Mouse (Mus musculus) ZHBTc4 (cell line): Measurements from ENCODE around the gene Lef1.

Experiments
- DNase-seq: peaks from one replicate; pipeline ENCODE4 v3.0.0-alpha.2; 2011; ENCODE audit warnings: low read depth, low spot score

Gene Lef1

GRCm38 (mm10) chr3:131247447-131247846, 137.2 kb downstream of the Lef1 start:
- peak; percentile 23 for DNase-seq

- peak; percentile 54 for DNase-seq
These were observed 137.6 kb downstream of the Lef1 start for GRCm38 (mm10) chr3:131247851-131248250.

- no peak for DNase-seq
These were observed 138.2 kb downstream of the Lef1 start for GRCm38 (mm10) chr3:131248444-131248843.

GRCm38 (mm10) chr3:131250283-131250682, 140.0 kb downstream of the Lef1 start:
- no peak for DNase-seq

GRCm38 (mm10) chr3:131250978-131251377, 140.7 kb downstream of the Lef1 start:
- no peak for DNase-seq

GRCm38 (mm10) chr3:131251601-131252000, 141.3 kb downstream of the Lef1 start:
- DNase-seq, result no peak

GRCm38 (mm10) chr3:131254991-131255390, 144.7 kb downstream of the Lef1 start:
- no peak for DNase-seq

GRCm38 (mm10) chr3:131255399-131255981, 145.2 kb downstream of the Lef1 start:
- no peak for DNase-seq

- DNase-seq, result peak; percentile 53
These were observed 148.7 kb downstream of the Lef1 start for GRCm38 (mm10) chr3:131258921-131259320.

- DNase-seq, result no peak
These were observed 149.2 kb downstream of the Lef1 start for GRCm38 (mm10) chr3:131259392-131259965.

- DNase-seq, result no peak
These were observed 150.1 kb downstream of the Lef1 start for GRCm38 (mm10) chr3:131260418-131260817.

GRCm38 (mm10) chr3:131263766-131264486, 153.7 kb downstream of the Lef1 start:
- no peak for DNase-seq

- DNase-seq, result no peak
These were observed 155.2 kb downstream of the Lef1 start for GRCm38 (mm10) chr3:131265516-131265915.

GRCm38 (mm10) chr3:131266366-131267050, 156.2 kb downstream of the Lef1 start:
- no peak for DNase-seq

GRCm38 (mm10) chr3:131270381-131270780, 160.1 kb downstream of the Lef1 start:
- DNase-seq, result no peak

- DNase-seq, result peak; percentile 87
These were observed 160.9 kb downstream of the Lef1 start for GRCm38 (mm10) chr3:131271157-131271556.

- peak; percentile 96 for DNase-seq
These were observed 161.5 kb downstream of the Lef1 start, which contains the start of gene Hadh for GRCm38 (mm10) chr3:131271559-131272373. Hadh (minus strand) TSS chr3:131272101.

GRCm38 (mm10) chr3:131272374-131273100, 162.3 kb downstream of the Lef1 start:
- no peak for DNase-seq
